Mouse (Mus musculus) CH12.LX (cell line): Measurements from ENCODE around the gene Gm9857. TPM values are rescaled to one million over a fixed set of nuclear protein-coding genes. Genes with fewer than 3 reads are reported as not detected.

Experiments
- DNase-seq: peaks from one replicate; pipeline ENCODE4 v3.0.0-alpha.2; 2013; ENCODE audit errors: extremely low read depth
- H3K27ac ChIP-seq: 2 replicates; pipeline ENCODE4 v1.5.1; 2012; ENCODE audit warnings: low read depth, mild to moderate bottlenecking, control low read depth, moderate library complexity; ENCODE audit not compliant: insufficient read depth
- H3K27me3 ChIP-seq: replicated peaks from 2 replicates; pipeline ENCODE3; 2012; ENCODE audit warnings: inconsistent platforms
- H3K36me3 ChIP-seq, 2 experiments: replicated peaks in 1 of 2; 2 replicates each; pipeline versions ENCODE3 to v1.6.1; 2012; ENCODE audit warnings: inconsistent platforms in 1 of 2, low read length in 1 of 2, mild to moderate bottlenecking in 1 of 2, mixed read lengths in 1 of 2, moderate library complexity in 1 of 2; ENCODE audit not compliant: control insufficient read depth in 1 of 2, insufficient read depth in 1 of 2
- H3K4me1 ChIP-seq, 2 experiments: 2 replicates each; pipeline ENCODE4 v1.6.1; 2012; ENCODE audit warnings: inconsistent platforms in 1 of 2, moderate library complexity in 1 of 2; ENCODE audit not compliant: insufficient read depth in 2 of 2, control insufficient read depth in 1 of 2
- H3K4me2 ChIP-seq: 2 replicates; pipeline ENCODE4 v1.6.1; 2012; ENCODE audit warnings: low read depth, mild to moderate bottlenecking, control low read depth; ENCODE audit not compliant: poor library complexity, insufficient read depth, severe bottlenecking
- H3K4me3 ChIP-seq, 3 experiments: fragments of 150-350 bp in 1 of 3; sonication (generic) in 1 of 3; replicated peaks in 1 of 3; 2 replicates each; pipeline versions ENCODE3 to v1.5.1; 2011 to 2012; ENCODE audit warnings: low read depth in 2 of 3, low read length in 2 of 3, mild to moderate bottlenecking in 2 of 3, moderate library complexity in 2 of 3, control low read depth in 1 of 3, improper control_type of control experiment in 1 of 3, inconsistent platforms in 1 of 3, mixed read lengths in 1 of 3; ENCODE audit not compliant: poor library complexity in 1 of 3
- H3K79me2 ChIP-seq: replicated peaks from 2 replicates; pipeline ENCODE4 v1.6.1; 2012; ENCODE audit warnings: mild to moderate bottlenecking, moderate library complexity; ENCODE audit not compliant: control insufficient read depth, poor library complexity, insufficient read depth, severe bottlenecking; ENCODE audit errors: extremely low read depth
- H3K9ac ChIP-seq: 2 replicates; pipeline ENCODE4 v1.6.1; 2012; ENCODE audit warnings: low read depth, mild to moderate bottlenecking, control low read depth, moderate library complexity; ENCODE audit not compliant: insufficient read depth
- H3K9me3 ChIP-seq: replicated peaks from 2 replicates; pipeline ENCODE3; 2012; ENCODE audit warnings: low read length, inconsistent platforms, mixed read lengths
- CHD1 ChIP-seq: IDR thresholded peaks from 2 replicates; pipeline ENCODE4 v1.6.1; 2012; ENCODE audit warnings: low read depth, low read length, improper control_type of control experiment, inconsistent platforms
- CTCF ChIP-seq, 2 experiments: IDR thresholded peaks in 1 of 2; conservative IDR thresholded peaks in 1 of 2; 2 replicates each; pipeline ENCODE4 v1.5.1; 2011 to 2012; ENCODE audit warnings: low read depth in 2 of 2, low read length in 2 of 2, improper control_type of control experiment in 1 of 2, inconsistent platforms in 1 of 2, mild to moderate bottlenecking in 1 of 2, moderate library complexity in 1 of 2
- ELF1 ChIP-seq: IDR thresholded peaks from 2 replicates; pipeline ENCODE4 v1.6.1; 2014; ENCODE audit warnings: low read depth, mild to moderate bottlenecking, inconsistent platforms, low read length, improper control_type of control experiment
- EP300 ChIP-seq: IDR thresholded peaks from 2 replicates; pipeline ENCODE4 v1.6.1; 2011; ENCODE audit warnings: low read length, improper control_type of control experiment
- HCFC1 ChIP-seq: IDR thresholded peaks from 2 replicates; pipeline ENCODE4 v1.6.1; 2012; ENCODE audit warnings: low read depth, mild to moderate bottlenecking, inconsistent platforms, low read length, improper control_type of control experiment
- JUND ChIP-seq: conservative IDR thresholded peaks from 2 replicates; pipeline ENCODE4 v1.6.1; 2011; ENCODE audit warnings: low read depth, low read length, improper control_type of control experiment
- KAT2A ChIP-seq: IDR thresholded peaks from 2 replicates; pipeline ENCODE4 v1.6.1; 2012; ENCODE audit warnings: low read length, improper control_type of control experiment, inconsistent platforms; ENCODE audit not compliant: insufficient replicate concordance
- MAX ChIP-seq: IDR thresholded peaks from 2 replicates; pipeline ENCODE4 v1.6.1; 2011; ENCODE audit warnings: low read length, improper control_type of control experiment
- MAZ ChIP-seq: IDR thresholded peaks from 2 replicates; pipeline ENCODE4 v1.6.1; 2012; ENCODE audit warnings: low read depth, mild to moderate bottlenecking, inconsistent platforms, low read length, improper control_type of control experiment, moderate library complexity
- MXI1 ChIP-seq: IDR thresholded peaks from 2 replicates; pipeline ENCODE4 v1.6.1; 2011; ENCODE audit warnings: mild to moderate bottlenecking, low read depth, low read length, improper control_type of control experiment
- MYC ChIP-seq: IDR thresholded peaks from 2 replicates; pipeline ENCODE4 v1.6.1; 2011; ENCODE audit warnings: low read depth, mild to moderate bottlenecking, improper control_type of control experiment, low read length
- NRF1 ChIP-seq: IDR thresholded peaks from 2 replicates; pipeline ENCODE4 v1.6.1; 2014; ENCODE audit warnings: low read depth, mild to moderate bottlenecking, inconsistent platforms, low read length, improper control_type of control experiment, moderate library complexity
- POLR2A ChIP-seq: IDR thresholded peaks from 2 replicates; pipeline ENCODE4 v1.6.1; 2011; ENCODE audit warnings: low read depth, mild to moderate bottlenecking, improper control_type of control experiment, low read length
- POLR2AphosphoS2 ChIP-seq: IDR thresholded peaks from 2 replicates; pipeline ENCODE4 v1.6.1; 2011; ENCODE audit warnings: low read depth, low read length, improper control_type of control experiment
- RAD21 ChIP-seq: IDR thresholded peaks from 2 replicates; pipeline ENCODE4 v1.6.1; 2011; ENCODE audit warnings: low read depth, mild to moderate bottlenecking, low read length, improper control_type of control experiment, moderate library complexity
- SIN3A ChIP-seq: IDR thresholded peaks from 2 replicates; pipeline ENCODE4 v1.6.1; 2012; ENCODE audit warnings: low read length, improper control_type of control experiment, inconsistent platforms
- TCF12 ChIP-seq: IDR thresholded peaks from 2 replicates; pipeline ENCODE4 v1.6.1; 2014; ENCODE audit warnings: low read depth, mild to moderate bottlenecking, inconsistent platforms, low read length, improper control_type of control experiment
- USF1 ChIP-seq: IDR thresholded peaks from 2 replicates; pipeline ENCODE4 v1.6.1; 2014; ENCODE audit warnings: low read depth, mild to moderate bottlenecking, inconsistent platforms, low read length, improper control_type of control experiment
- USF2 ChIP-seq: conservative IDR thresholded peaks from 2 replicates; pipeline ENCODE4 v1.6.1; 2011; ENCODE audit warnings: low read depth, low read length, improper control_type of control experiment
- ZNF384 ChIP-seq: IDR thresholded peaks from 2 replicates; pipeline ENCODE4 v1.6.1; 2012; ENCODE audit warnings: low read depth, low read length, improper control_type of control experiment, inconsistent platforms
- dilution Hi-C: fragments of 300-500 bp; cut with MboI; formaldehyde crosslinking; loops from 2 replicates; pipeline ENCODE4 v1.14.3; 2020; ENCODE audit warnings: low sequenced_read_pairs; ENCODE audit not compliant: extremely low pct_unique_long_range_greater_than_20kb, extremely low pct_ligation_motif_present
- in situ Hi-C: fragments of 300-500 bp; cut with MboI; formaldehyde crosslinking; loops from 3 replicates; pipeline ENCODE4 v1.14.3; 2019; ENCODE audit warnings: low sequenced_read_pairs, low pct_ligation_motif_present, low pct_unique_long_range_greater_than_20kb, mixed read lengths
- polyA plus RNA-seq: library from polyadenylated mRNA; unstranded; fragments of >175 nt; gene quantifications from 2 replicates; pipeline ENCODE4 v1.2.1, GENCODE M21; 2012; ENCODE audit warnings: low read depth; ENCODE audit not compliant: insufficient read length
- total RNA-seq, 2 experiments: library from RNA; depleted of rRNA; stranded (reverse); fragments of 300-350 nt in 1 of 2; fragments of >200 nt in 1 of 2; gene quantifications; 2 replicates each; pipeline ENCODE4 v1.2.3; 2012 to 2014

The Gm9857 gene
- total and polyA plus RNA-seq, 3 experiments: not detected

DNA sequence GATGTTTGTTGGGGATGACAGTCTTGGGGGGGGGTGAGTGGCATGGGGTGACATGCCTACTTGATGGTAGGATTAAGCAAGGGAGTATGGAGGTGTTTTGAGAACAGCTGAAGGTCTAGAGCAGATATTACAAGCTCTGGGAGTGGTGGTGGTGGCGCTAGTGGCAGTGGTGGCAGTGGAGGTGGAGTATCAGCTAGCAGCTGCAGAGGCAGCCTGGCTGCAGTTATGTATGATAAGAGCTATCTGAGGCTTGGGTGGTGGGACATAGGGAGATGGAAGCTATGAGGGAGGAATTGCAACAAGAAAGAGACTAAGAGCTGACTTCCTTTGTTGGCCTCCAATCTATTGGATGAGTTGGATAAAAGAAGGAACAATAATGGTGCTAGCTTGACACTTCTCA, 18.4 kb downstream of the Gm9857 start:
- no peak for TF ChIP-seq RAD21
- TF ChIP-seq MXI1: no peak
- no peak for TF ChIP-seq ELF1
- TF ChIP-seq ZNF384: no peak
- TF ChIP-seq KAT2A: no peak
- no peak for TF ChIP-seq CTCF (conservative IDR thresholded peaks at IDR 0.05 in 1 of 2, IDR thresholded peaks at IDR 0.05 in 1 of 2; ENCODE audit: low read depth in 2 of 2, low read length in 2 of 2)
- TF ChIP-seq USF1: no peak
- no peak for TF ChIP-seq HCFC1
- TF ChIP-seq SIN3A: no peak
- no peak for TF ChIP-seq MAZ
- no peak for TF ChIP-seq POLR2AphosphoS2
- TF ChIP-seq USF2: no peak
- Histone ChIP-seq H3K9ac (no peak overlapping the region), H3K4me1 (peaks cover 4 to 14% of the 10 kb centered on the region in 2 experiments; a peak in 2 of 4 replicates), H3K4me3 (no peak overlapping the region), H3K9me3 (no peaks in the 10 kb centered on the region), H3K4me2 (no peak overlapping the region), H3K79me2 (no peaks in the 10 kb centered on the region), H3K27ac (no peak overlapping the region), H3K27me3 (no peaks in the 10 kb centered on the region), H3K36me3 (no peaks in the 10 kb centered on the region)
- dilution Hi-C loops (no loop called here), in situ Hi-C loops (no loop called here)
- no peak for DNase-seq

DNA sequence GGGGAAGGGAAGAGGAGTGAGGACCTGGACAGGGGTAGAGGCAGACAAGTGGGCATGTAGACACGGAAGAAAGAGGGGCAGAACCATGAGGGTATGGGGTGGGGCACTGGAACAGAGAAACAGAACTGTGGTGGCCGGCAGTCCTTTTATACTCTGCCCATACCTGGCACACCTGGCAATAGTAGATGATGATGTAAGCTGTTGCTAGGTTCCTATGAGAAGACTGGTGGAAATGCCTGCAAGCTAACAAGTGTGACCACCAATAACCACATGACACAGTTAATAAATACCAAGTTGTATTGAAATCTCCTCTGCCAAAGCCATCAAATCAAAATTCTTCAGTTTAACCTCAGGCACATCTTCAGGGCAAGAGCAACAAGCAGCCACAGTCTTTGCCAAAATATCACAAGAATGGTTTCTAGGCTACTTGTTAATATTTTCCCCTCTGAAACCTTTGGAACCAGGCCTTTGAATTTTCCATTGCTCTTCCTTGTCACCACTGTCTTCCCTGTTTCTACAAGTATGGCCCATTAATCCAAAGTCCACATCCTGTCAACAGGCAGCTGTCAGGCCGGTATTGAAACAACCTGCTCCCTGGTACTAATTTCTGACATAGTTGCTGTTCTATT, 19.7 kb downstream of the Gm9857 start:
- peaks cover 7 to 14% of the 10 kb centered on the region in 2 experiments; a peak in 2 of 4 replicates for H3K4me1 ChIP-seq
- no peaks in the 10 kb centered on the region for H3K9me3 ChIP-seq
- no peaks in the 10 kb centered on the region for H3K36me3 ChIP-seq
- H3K79me2 ChIP-seq: no peaks in the 10 kb centered on the region
- in situ Hi-C loops: no loop called here
- TF ChIP-seq CHD1 (no peak), EP300 (no peak), NRF1 (no peak), CTCF (conservative IDR thresholded peaks at IDR 0.05 in 1 of 2, IDR thresholded peaks at IDR 0.05 in 1 of 2; ENCODE audit: low read depth in 2 of 2, low read length in 2 of 2) (no peak), MYC (no peak), POLR2A (no peak), KAT2A (no peak), TCF12 (no peak), JUND (no peak), ELF1 (no peak), MAX (no peak)
- TF ChIP-seq, all 38 proteins: peak for 0
- no peaks in the 10 kb centered on the region for H3K27me3 ChIP-seq
- H3K4me3 ChIP-seq: no peak overlapping the region
- no peak overlapping the region for H3K27ac ChIP-seq
- dilution Hi-C loops: no loop called here
- H3K4me2 ChIP-seq: no peak overlapping the region
- H3K9ac ChIP-seq: no peak overlapping the region
- no peak for DNase-seq
